Mouse (Mus musculus) megakaryocyte, adult 5-6 weeks (primary cell): ENCODE data around the gene Cdh24. TPM values are rescaled to one million over a fixed set of nuclear protein-coding genes. Genes with fewer than 3 reads are reported as not detected.

ENCODE experiments used
- ATAC-seq: 2 replicates; pipeline ENCODE4 v1.8.0; 2016; ENCODE audit warnings: mild to moderate bottlenecking, inconsistent platforms; ENCODE audit not compliant: poor library complexity, severe bottlenecking
- total RNA-seq, 2 experiments: library from RNA; stranded (forward) in 1 of 2; stranded (reverse) in 1 of 2; fragments of 153-499, 151-499 nt in 1 of 2; fragments of 221-1000, 200-1000 nt in 1 of 2; gene quantifications; 2 replicates each; pipeline versions ENCODE4 v1.2.3 to v1.2.4; 2015 to 2017

Gene Cdh24
- total RNA-seq (2015), result 0.27 and 0.78 TPM in 2 replicates
- 0.51 and 0.57 TPM in 2 replicates for total RNA-seq (2017)

DNA sequence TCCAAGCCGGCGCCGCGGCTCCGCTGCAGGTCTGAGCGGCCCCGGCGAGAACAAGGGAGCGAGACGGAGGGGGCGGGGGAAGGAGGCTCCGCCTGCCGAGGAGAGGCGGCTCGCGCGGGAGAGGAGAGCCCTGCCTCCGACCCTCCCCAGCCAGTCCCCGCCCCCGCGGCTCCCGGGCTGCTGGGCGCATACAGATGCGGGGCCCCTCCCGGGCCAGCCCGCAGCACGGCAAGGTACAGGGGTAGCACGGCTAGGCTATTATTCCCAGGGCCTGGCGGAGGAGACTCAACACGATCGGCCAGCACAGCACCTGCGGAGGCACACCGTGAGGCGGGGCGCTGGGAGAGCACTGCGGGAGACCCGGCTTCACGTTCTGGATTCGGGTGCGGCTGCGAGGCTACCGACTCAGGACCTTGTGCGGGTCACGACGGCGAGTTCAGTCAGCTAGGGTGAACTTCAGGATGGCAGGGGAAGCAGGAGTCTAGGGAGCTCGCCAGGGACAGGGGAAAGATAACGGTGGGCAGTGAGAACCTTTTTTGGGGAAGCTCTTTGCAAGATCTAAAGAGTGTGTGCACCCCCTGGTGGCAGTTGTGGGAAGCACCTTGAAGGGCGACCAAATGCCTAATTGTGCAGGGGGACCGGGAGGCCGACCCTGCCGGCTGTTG is at the start of gene Cdh24:
Cdh24 (minus strand) TSS at position 60 of the 665 bp plus-strand sequence.
- ATAC-seq, result peak; percentile 81

DNA sequence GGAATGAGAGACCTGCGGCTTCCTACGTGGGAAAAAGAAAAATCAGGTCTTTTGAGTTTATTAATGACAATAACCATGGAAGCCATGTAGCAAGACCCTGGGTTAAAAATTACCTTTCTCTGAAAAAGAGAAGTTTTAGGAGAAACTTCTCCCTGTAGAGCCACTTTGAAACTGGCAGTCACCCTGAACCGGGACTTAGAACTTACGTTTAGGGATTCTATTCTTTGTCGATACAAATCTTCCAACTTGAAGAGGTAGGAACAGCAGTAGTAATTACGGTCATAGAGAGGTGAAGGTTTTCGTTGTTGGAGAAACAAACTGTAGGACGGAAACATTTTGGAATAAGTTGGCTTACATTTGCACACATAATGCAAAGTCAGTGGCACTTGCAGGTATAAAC is 46.1 kb upstream of the Cdh24 start:
- ATAC-seq, result no peak

DNA sequence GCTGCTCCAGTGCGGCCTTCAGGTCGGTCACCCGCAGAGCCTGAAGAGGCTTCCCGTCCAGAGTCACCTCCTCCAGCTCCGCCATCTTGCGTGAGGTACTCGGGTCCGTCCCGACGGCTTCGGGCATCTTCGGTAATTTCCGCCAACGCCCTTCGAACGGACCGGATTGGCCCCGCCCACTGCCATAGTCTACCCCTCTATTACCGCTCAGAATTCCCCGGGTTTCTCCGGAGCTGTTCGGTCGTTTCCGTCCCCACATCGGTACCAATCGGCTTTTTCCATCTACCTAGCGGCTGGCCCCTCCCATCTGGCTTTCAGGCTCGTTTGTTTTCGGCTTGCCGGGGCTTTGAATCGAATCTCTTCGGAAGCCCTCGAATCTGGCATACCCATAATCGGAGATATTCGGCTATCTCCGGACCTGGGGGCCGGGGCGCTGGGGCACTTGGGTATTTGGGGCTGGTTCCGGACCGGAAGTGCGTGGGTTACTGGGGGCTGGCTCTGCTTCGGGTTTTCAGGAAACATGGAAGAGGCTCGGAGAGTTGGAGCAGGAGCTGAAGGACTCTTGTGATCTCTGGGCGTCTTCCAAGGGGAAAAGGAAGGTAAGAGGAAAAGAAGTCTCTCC is 45.5 kb upstream of the Cdh24 start, which contains the start of gene Acin1:
Acin1 (minus strand) TSS at position 410 of the 622 bp plus-strand sequence.
- ATAC-seq, result peak; percentile 87

DNA sequence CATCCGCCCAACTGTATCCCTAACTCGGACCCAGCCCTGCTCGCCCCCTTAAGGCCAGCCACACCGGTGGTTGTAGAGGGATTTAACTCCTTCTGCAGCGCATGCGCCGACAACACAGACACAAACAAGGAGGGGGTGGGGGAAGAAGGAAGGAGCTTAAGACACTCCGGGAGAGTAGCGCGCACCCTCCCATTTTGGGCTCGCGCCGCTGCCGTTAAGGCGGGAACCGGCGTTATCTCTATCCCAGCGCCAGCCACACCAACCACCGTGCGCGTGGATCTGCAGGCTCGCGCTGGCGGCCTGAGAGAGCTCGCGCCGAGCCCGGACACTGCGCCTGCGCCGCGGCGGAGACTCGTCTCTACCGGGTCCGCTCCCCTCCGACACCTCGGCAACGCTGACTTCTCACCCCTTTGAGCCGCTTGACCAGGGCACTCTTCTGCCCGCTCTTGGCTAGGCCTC is 44.9 kb upstream of the Cdh24 start, which contains the start of gene 1700123O20Rik:
1700123O20Rik (plus strand) TSS at position 154 of the 459 bp plus-strand sequence.
- ATAC-seq, result peak; percentile 41

DNA sequence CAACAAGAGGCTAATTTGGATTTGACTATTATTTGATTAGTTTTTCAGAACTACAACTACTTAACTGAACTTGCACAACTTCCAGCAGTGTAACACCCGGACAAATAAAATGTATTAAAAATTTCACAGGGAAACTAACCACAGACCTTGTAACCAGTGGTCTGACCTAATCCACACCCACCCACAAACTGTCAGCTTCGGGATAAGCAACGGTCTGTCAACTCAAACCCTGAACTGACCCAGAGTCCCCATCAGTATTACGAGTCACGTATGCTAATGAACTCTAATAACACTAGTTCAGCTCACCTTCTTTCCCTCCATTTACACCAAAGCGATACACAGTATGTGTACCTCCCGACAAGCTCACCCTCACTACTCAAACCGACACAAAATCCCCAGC is 44.3 kb upstream of the Cdh24 start:
- no peak for ATAC-seq

DNA sequence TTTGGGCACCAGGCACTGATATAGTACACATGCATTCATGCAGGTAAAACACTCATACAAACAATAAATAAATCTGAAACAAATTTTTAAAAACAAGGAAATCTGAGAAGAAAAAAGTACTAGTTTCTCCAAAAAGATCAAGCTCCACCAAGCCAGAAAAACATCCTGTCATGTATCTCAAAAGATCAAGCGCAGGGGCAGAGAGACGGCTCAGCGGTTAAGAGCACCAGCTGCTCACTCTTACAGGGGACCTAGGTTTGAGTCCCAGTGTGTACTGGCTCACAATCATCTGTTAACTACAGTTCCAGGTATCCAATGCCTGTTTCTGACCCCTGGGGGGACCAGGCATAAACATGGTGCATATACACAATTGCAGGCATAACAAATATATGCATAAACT is 41.2 kb upstream of the Cdh24 start:
- no peak for ATAC-seq

DNA sequence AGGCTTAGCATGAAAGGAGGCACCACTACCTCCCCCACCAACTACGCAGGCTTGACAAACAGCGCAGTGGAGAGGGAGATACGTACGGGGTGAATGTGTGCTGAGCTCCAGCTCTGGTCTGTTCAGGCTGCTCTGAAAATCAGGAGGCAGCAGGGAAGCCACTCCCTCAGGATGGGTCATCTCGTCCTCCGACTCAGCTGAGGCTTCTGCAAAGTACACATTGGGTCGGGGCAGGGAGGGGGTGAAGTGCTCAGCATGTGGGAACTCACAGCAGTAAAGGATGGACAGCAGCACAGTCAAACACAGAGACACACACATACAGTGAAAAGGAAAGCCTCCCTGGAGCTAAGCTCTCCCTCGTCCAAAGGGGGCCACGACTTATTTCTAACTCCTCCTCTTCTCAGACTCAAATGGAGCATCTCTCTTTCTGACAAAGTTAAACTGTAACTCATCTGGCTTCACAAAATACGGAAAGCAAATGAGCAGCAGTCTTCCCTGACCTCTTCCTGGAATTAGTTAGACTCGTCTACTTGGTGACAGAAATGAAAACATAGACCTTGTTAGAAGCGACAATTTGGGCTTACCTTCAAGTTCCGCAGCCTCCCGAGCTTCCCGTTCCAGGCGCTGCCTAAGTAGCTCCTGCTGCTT is 37.6 kb upstream of the Cdh24 start:
- ATAC-seq, result no peak

DNA sequence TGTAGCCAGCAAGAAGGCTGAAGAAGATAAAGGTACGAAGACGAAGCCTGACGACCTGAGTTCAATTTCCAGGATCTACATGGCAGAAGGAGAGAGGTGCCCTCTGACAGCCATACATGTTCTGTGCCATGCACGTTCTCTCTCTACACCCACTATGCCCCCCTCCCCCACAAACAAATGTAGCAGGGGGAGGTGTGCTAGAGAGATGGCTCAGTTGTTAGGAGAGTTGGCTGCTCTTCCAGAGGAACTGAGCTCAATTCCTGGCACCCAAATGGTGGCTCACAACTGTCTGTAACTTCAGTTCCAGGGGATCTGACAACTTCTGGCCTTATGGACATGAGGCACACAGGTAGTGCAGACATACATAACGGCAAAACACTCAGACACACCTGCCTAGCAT is 35.1 kb upstream of the Cdh24 start:
- ATAC-seq, result no peak

DNA sequence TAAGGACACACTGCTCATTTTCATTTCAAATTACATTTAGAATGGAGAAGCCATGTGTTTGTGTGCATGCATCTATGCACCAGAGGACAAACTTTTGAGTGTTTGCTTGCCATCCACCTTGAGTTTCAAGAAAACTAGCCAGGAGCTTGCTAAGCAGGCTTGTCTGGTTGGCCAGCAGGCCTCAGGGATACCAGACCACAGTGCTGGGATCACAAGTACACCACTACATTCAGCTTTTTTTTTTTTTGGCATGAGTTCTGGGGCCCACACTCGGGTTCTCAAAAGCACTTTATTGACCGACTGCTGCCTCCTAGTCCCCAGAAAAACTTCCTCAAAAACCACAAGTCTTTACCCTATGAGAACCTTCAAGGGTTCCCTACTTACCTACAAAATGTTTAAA is 33.2 kb upstream of the Cdh24 start:
- no peak for ATAC-seq

DNA sequence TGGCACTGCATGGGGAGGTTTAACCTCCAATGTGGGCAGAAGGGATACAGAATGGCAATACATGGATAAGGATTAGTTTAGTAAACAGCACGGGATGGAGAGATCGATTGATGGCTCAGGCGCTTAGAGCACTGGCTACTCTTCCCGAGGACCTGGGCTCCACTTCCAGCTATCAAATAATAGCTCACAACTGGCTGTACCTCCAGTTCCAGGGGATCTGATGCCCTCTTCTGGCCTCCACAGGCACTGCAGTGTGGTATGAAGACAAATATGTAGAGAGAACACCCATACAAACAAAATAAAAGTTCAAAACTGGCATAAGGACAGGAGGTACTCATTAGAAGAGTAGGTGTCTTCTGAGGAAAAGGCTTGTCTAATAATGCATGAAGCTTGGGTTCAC is 28.2 kb upstream of the Cdh24 start:
- ATAC-seq, result peak; percentile 56; the same call in 1 of the 2 replicates

DNA sequence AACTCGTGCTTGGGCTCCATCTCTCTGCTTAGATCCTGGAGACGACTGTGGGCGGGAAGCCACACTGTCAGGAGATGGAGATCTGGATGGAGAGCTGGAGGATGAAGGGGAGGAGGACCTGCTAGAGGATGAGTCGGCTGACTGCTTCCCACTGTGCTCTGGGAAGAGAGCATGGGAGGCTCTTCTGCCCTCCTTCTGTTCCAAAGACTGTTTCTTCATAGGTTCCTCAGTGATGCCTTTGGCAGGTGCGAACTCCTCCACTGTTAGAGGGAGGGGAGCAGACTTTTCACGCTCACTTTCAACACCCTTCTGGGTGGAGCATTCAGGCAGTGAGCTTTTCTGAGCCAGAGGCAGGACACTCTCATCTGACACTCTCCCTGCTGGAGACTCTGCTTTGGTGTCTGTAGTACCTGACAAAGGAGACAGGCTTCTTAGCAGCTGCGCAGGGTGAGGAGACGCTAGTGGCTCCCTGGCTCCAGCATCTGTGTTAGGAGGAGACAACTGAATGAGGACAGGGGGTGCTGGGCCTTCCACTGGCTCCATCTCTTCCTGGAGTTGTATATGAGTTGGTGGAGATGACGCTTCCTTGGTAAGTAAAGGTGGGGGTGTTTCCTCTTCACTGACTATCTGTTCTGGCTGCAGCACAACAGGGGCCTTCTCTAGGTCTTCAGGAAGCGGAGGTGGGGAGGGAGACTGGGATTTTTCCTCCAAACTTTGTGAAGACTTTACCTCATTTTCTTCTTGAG is 23.5 kb upstream of the Cdh24 start:
- ATAC-seq, result no peak

DNA sequence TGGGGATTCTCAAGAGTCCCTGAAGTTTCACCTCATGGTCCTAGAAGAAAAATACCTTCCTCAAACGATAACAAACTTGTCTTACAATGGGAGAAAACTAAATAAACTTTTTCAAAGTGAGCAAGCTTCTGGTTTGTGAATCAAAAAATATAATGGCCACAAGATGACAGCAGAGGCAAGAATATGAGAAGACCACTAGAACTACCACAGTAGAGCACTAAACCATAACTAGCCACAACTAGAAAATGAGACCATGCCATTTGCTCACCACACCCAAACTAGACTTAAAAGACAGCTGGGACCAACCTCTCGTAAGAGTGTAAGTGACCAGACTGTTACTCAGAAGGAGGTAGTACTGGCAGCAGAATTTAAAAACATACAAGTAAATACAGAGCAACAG is 18.8 kb upstream of the Cdh24 start:
- no peak for ATAC-seq

DNA sequence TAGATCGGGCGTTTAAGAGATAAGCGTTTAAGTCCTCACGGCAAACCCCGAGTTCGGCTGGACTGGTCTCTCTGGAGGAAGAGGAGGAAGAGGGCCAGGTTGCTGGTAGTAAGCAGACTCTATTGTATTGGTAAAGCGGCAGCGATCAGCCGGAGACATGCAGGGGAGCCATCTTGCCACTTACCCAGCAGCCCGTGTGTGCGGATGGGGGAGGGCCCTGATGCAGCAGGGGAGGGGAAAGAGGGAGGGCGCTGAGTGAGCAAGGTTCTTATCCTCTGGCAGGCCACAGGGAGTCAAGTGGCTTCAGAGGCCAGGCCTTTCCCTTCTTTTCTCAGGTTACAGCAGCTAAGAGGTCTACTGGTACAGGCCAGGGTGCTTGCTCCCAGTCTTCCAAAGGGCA is 12.3 kb upstream of the Cdh24 start:
- peak; percentile 90 for ATAC-seq

DNA sequence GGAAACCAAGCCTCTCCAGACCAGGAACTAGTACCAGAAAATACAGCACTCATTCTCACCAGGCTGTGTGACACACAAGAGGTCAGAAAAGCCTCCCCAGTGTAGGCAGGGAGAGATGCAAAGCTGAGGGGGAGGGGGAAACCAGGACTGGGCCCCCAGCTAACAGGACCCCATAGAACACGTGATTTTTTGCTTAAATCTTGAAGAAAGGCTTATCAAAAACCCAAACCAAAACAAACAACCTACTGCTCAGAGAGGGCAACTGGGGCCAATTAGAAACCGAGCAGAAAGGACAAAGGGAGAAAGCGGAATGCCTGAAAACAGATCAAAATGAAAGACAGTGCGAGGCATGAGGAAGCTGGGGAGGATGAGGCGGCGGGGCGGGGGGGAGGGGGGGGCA is 11.6 kb upstream of the Cdh24 start:
- no peak for ATAC-seq

DNA sequence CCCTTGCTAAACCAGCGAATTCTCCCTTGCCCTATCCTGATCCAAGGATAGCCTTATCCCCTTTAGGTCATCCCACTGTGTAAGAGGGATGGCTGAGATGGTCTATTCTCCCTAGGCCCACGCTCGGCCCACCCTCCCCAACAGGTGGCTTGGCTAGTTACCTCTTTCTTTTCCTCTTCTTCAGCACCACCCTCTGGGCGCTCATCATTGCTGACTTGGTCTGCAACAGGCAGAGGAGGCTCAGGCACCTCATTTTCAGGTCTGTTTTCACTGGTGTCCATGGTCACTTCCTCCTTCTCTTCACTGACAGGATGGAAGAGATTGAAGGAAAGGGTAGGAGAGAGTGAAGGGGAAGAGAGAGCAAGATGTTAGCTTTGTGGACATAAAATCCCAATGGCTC is 10.4 kb upstream of the Cdh24 start:
- no peak for ATAC-seq

DNA sequence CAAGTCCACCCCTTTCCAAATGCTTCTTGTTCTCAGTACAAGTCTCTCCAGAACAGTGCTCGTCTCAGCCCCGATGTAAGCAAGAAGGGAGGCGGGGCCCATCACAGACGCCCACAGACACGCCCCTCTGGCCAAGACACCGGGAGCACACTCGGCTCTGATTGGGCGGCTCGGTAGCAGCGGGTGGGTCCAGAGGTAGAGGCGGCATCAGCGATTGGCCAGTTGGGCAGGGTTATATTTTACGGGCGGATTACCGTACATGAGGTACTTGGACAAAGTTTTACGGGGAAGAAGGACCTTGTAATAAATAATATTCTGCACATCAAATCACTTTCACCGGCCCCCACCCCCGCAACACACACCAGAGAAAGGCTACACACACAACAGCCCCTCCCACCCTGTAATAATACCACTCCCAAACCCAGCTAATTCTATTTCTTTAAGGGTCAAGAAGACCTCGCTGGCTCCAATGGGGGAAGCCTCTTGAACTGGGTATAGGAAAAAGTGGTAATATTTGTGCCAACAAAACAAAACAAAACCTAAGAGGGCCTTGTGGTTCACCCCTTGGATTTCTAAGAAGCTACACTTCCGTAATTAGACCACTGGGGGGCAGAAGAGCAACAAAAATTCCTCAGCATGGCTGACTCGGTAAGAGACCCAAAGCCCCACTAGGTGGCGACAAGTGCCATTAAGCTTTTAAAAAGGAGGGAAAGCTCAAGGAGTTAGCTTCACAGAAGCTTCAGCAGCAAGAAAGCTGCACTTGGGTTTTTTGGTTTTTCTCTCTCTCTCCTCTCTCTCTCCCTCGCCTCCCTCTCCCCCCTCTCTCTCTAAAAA is 9.7 kb upstream of the Cdh24 start:
- peak; percentile 87 for ATAC-seq

DNA sequence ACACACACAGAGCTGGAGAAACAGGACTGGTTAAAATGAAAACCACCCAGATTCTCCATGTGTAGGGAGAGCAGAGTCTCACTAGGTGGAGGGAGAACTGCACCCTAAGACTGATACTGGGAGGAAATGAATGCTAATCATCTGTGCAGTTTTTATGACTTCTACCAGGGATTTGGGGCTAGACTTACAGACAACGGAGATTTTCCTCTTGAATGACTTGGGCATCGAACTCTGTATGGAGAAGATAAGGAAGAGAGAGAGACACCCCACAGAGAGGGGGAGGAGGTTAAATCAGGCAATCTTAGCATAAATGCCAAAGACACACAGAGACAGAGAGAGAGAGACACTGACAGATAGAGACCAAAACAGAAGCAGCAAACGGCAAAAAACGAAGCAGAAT is 6.7 kb upstream of the Cdh24 start:
- no peak for ATAC-seq

DNA sequence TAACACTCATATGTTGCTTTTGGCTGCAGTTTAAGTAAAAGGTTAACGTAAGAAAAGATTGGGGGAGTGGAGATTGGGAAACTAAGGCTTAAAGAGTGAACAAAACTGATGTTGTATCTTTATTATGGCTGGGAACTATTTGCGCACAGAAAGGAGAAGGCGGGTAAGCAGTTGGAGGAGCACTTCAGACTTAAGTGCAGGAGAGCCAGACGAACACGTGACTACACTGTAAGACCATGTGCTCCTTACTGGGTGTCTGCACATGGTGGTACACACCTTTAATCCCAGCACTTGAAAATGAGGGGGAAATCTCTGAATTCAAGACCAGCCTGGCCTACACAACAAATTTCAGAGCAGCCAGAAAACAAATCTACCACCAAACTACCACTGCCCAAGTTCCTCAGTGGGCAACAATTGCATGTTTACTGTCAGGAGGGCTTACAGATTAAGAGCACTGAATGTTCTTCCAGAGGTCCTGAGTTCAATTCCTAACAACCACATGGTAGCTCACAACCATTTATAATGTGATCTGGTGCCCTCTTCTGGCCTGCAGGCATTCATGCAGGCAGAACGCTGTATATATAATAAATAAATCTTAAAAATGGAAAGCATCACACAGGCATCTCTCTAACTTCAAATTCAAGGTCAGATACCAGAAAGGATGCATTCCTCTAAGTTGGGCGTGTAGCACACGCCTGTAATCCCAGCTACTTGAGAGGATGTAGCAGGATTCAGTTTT is 5.9 kb upstream of the Cdh24 start:
- no peak for ATAC-seq

DNA sequence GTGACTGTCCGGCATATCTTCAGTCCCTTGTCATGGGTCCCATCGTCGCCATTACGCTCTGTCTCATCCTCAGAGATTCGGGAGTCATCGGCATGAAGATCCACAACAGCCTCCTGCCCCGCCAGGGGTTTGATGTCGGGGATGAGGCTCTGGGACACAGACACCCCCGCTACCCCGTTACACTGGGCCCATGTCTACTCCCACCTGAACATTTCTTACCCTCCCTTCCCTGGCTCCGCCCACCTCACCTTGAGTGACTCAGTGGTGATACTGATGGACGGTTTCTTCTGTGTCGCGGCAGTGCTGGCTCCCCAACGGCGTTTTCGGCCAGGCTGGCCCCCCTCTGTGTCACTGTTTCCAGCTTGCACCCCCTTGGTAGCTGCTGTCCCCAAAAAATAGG is 5.3 kb upstream of the Cdh24 start:
- no peak for ATAC-seq

DNA sequence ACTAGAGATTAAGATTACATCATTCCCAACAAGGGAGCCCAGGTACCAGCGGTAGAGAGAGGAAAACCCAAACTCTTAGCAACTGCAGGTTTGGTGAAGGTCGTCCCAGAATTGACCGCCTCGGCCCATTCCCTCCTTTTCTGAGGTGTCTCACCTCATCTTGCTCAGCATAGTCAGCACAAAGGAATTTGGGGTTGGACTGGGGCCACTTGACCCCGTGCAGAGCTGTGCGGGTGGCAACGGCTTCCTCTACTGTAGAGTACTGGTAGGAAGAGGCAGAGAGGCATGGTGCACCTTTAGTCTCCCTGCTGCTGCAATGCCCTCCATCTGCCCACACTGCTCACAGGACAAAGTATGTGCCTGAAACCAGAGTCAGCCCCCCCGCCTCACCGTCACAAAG is 3.1 kb upstream of the Cdh24 start:
- ATAC-seq, result no peak
